Mouse (Mus musculus) embryonic facial prominence, embryonic 11.5 days (tissue): ENCODE data around the gene Ndufa12. TPM values are rescaled to one million over a fixed set of nuclear protein-coding genes. Genes with fewer than 3 reads are reported as not detected.
A peak's percentile ranks its signal among the peaks of the same experiment; 100 is the strongest.

ENCODE experiments used
- ATAC-seq: fragments of 200-750 bp; cut with Nextera tagmentation; replicated peaks from 2 replicates; pipeline ENCODE4 v1.8.0; 2017; ENCODE audit warnings: low read depth; ENCODE audit not compliant: insufficient number of reproducible peaks, low FRiP score, low TSS enrichment
- DNase-seq: peaks from one replicate; pipeline ENCODE4 v3.0.0-alpha.2; 2015; ENCODE audit warnings: low spot score
- H3K27ac ChIP-seq: fragments of 300-500 bp; sonication (generic); replicated peaks from 2 replicates; pipeline ENCODE4 v1.5.1; 2014; ENCODE audit warnings: mild to moderate bottlenecking, low read depth, low read length, control low read depth
- H3K27me3 ChIP-seq: fragments of 300-500 bp; sonication (generic); 2 replicates; pipeline ENCODE4 v1.6.1; 2014; ENCODE audit warnings: mild to moderate bottlenecking, low read length, moderate library complexity, mixed read lengths; ENCODE audit not compliant: control insufficient read depth, insufficient read depth
- H3K36me3 ChIP-seq: fragments of 300-500 bp; sonication (generic); replicated peaks from 2 replicates; pipeline ENCODE4 v1.6.1; 2014; ENCODE audit warnings: low read depth, mild to moderate bottlenecking, low read length, moderate library complexity, mixed read lengths; ENCODE audit not compliant: control insufficient read depth, insufficient read depth
- H3K4me1 ChIP-seq: fragments of 300-500 bp; sonication (generic); 2 replicates; pipeline ENCODE4 v1.6.1; 2014; ENCODE audit warnings: low read length, mixed read lengths; ENCODE audit not compliant: control insufficient read depth, insufficient read depth
- H3K4me2 ChIP-seq: fragments of 300-500 bp; sonication (generic); 2 replicates; pipeline ENCODE4 v1.6.1; 2014; ENCODE audit warnings: low read depth, mild to moderate bottlenecking, control low read depth, low read length, moderate library complexity
- H3K4me3 ChIP-seq: fragments of 300-500 bp; sonication (generic); 2 replicates; pipeline ENCODE4 v1.5.1; 2014; ENCODE audit warnings: low read depth, low read length, control low read depth
- H3K9ac ChIP-seq: fragments of 300-500 bp; sonication (generic); replicated peaks from 2 replicates; pipeline ENCODE4 v1.6.1; 2014; ENCODE audit warnings: mild to moderate bottlenecking, control low read depth, low read length
- H3K9me3 ChIP-seq: fragments of 300-500 bp; sonication (generic); replicated peaks from 2 replicates; pipeline ENCODE4 v1.6.1; 2016; ENCODE audit warnings: mild to moderate bottlenecking, low read length, inconsistent platforms, mixed read lengths; ENCODE audit not compliant: control insufficient read depth
- WGBS: fragments of 180-500 bp; shearing (Covaris S2); extraction: QIAGEN DNeasy Blood & Tissue Kit; methylation state at CpG from one replicate; pipeline ENCODE4 v1.1.7; 2014; 5-methylcytosine and 5-hydroxymethylcytosine counted together
- polyA plus RNA-seq: library from polyadenylated mRNA; unstranded; fragments of >200 nt; fragmentation: Nextera tagmentation; extraction: Ambion mirVana; gene quantifications from 2 replicates; pipeline ENCODE4 v1.2.1, GENCODE M21; 2014

Gene Ndufa12
- polyA plus RNA-seq, 1 experiment from 2014 or later = 485 TPM

- no peak for ATAC-seq
These were observed 42.8 kb downstream of the Ndufa12 start for GRCm38 (mm10) chr10:94241346-94241745.

DNA sequence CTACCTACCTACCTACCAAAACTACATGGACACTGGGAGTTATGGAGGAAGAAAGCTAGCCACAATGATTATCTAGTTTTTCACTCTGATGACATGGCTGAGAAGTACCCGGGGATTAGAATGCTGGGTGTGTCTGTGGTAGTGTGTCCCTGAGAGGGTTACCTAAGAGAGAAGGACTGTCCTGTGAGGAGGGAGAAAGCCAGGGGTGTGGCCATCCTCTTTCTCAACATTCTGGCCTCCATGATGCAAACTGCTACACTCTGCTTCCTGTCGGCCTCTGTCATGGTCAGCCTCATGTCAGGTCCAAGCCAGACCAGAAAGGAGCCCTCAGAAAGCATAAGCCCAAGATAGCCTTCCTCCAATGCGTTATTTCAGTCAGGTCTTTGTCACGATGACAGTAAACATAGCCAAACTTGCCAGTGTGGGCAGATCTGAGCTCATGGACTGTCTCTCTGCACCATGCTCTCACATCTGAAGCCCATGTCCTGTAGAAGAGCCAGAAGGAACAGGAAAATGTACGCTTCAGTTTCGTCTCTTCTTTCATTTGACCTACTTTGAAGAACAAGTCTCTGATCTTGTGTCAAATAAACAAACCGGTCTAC, 49.3 kb downstream of the Ndufa12 start:
- H3K4me3 ChIP-seq = no peak overlapping the region
- DNase-seq = no peak
- 86% methylated on average over 7 of the region's 7 CpGs for WGBS

More at GRCm38 (mm10) chr10:94241346-94241745, 42.8 kb downstream of the Ndufa12 start:
- Histone ChIP-seq H3K27me3 (no peaks in the 10 kb centered on the region), H3K4me3 (no peak overlapping the region), H3K36me3 (no peaks in the 10 kb centered on the region), H3K4me2 (no peak overlapping the region), H3K9me3 (no peaks in the 10 kb centered on the region), H3K9ac (no peak overlapping the region), H3K4me1 (no peaks in the 10 kb centered on the region), H3K27ac (no peak overlapping the region)
- DNase-seq = no peak
- 59% methylated on average over 2 of the region's 2 CpGs for WGBS

GRCm38 (mm10) chr10:94249575-94250456, 51.3 kb downstream of the Ndufa12 start:
- Histone ChIP-seq H3K36me3 (no peaks in the 10 kb centered on the region), H3K4me2 (no peak overlapping the region), H3K9ac (no peak overlapping the region), H3K9me3 (no peaks in the 10 kb centered on the region), H3K27ac (no peak overlapping the region), H3K27me3 (no peaks in the 10 kb centered on the region), H3K4me1 (no peaks in the 10 kb centered on the region), H3K4me3 (no peak overlapping the region)
- ATAC-seq (peak; percentile 74), DNase-seq (peak; percentile 81)
- 47% methylated on average over 22 of the region's 22 CpGs for WGBS

More for the DNA sequence above, 49.3 kb downstream of the Ndufa12 start:
- no peak overlapping the region for H3K4me2 ChIP-seq
- H3K36me3 ChIP-seq = no peaks in the 10 kb centered on the region
- no peaks in the 10 kb centered on the region for H3K9me3 ChIP-seq
- no peak overlapping the region for H3K27ac ChIP-seq
- H3K9ac ChIP-seq = no peak overlapping the region
- no peaks in the 10 kb centered on the region for H3K27me3 ChIP-seq
- ATAC-seq = no peak
- no peaks in the 10 kb centered on the region for H3K4me1 ChIP-seq

DNA sequence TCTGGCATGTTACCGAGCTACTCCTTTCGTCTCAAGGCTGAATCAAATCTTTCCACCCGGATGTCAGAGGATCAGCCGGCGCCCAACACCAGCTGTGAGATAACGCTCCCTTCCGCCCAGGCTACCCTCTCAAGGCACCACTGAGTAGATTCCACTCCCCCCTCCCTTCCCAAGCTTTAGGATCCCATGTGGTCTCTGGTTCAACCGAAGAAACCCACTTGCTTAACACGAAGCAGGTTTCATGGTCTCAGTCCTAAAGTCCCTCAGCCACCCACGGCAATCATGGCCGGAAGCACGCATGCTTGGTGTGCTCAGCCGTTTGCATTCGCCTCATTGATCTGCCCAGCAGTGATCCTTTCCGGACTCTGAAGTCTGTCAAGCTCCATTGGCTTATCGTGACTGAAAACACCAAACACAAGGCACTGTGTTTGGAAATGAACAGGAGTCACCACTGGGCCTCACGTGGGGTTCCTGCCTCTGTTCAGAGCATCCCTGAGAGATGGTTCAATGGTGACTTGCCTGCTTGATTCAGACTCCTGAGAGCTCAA, 54.8 kb downstream of the Ndufa12 start:
- WGBS = 81% methylated on average over 17 of the region's 17 CpGs
- Histone ChIP-seq H3K4me3 (no peak overlapping the region), H3K27ac (no peak overlapping the region), H3K9me3 (no peaks in the 10 kb centered on the region), H3K9ac (no peak overlapping the region), H3K4me1 (no peaks in the 10 kb centered on the region), H3K36me3 (no peaks in the 10 kb centered on the region), H3K27me3 (no peaks in the 10 kb centered on the region), H3K4me2 (no peak overlapping the region)
- ATAC-seq (no peak), DNase-seq (no peak)

GRCm38 (mm10) chr10:94254766-94255165, 56.2 kb downstream of the Ndufa12 start:
- H3K27me3 ChIP-seq = no peaks in the 10 kb centered on the region
- ATAC-seq (no peak), DNase-seq (no peak)
- H3K36me3 ChIP-seq = no peaks in the 10 kb centered on the region
- no peak overlapping the region for H3K27ac ChIP-seq
- no peak overlapping the region for H3K4me3 ChIP-seq
- no peaks in the 10 kb centered on the region for H3K9me3 ChIP-seq
- no peak overlapping the region for H3K9ac ChIP-seq
- no peak overlapping the region for H3K4me2 ChIP-seq
- no peaks in the 10 kb centered on the region for H3K4me1 ChIP-seq
- 72% methylated on average over 3 of the region's 3 CpGs for WGBS

GRCm38 (mm10) chr10:94255744-94256143, 57.2 kb downstream of the Ndufa12 start:
- H3K36me3 ChIP-seq = no peaks in the 10 kb centered on the region
- H3K9ac ChIP-seq = no peak overlapping the region
- H3K27ac ChIP-seq = no peak overlapping the region
- 46% methylated on average over 6 of the region's 6 CpGs for WGBS
- ATAC-seq (no peak), DNase-seq (no peak)
- no peaks in the 10 kb centered on the region for H3K9me3 ChIP-seq
- H3K4me3 ChIP-seq = no peak overlapping the region
- H3K27me3 ChIP-seq = no peaks in the 10 kb centered on the region
- no peak overlapping the region for H3K4me2 ChIP-seq
- no peaks in the 10 kb centered on the region for H3K4me1 ChIP-seq

- Histone ChIP-seq H3K4me3 (no peak overlapping the region), H3K9me3 (no peaks in the 10 kb centered on the region), H3K4me2 (no peak overlapping the region), H3K4me1 (no peaks in the 10 kb centered on the region), H3K9ac (no peak overlapping the region), H3K27me3 (no peaks in the 10 kb centered on the region), H3K27ac (no peak overlapping the region), H3K36me3 (no peaks in the 10 kb centered on the region)
- ATAC-seq = no peak
- no peak for DNase-seq
- WGBS = 89% methylated on average over 4 of the region's 4 CpGs
These were observed 58.0 kb downstream of the Ndufa12 start for GRCm38 (mm10) chr10:94256518-94256917.

DNA sequence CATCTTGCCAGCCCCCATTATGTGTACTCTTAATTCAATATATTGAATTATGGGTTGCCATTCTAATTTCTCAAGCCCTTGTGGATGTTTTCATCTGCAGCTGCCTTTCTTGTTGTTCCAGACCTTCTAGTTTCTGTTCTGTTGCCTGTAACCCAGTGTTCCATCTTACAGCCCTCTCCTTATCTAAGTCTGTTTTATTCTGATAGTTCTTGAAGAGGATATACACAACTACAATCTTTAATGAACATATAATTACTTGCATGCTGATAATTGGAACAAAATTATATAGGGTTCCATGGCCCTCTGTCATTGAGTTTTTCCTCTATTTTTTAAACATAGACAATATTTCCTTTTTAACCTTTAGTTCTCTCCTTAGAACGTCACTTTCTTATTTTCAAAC, 62.0 kb downstream of the Ndufa12 start:
- Histone ChIP-seq H3K9me3 (no peaks in the 10 kb centered on the region), H3K27me3 (no peaks in the 10 kb centered on the region), H3K4me3 (no peak overlapping the region), H3K4me2 (no peak overlapping the region), H3K9ac (no peak overlapping the region), H3K27ac (no peak overlapping the region), H3K36me3 (no peaks in the 10 kb centered on the region), H3K4me1 (no peaks in the 10 kb centered on the region)
- ATAC-seq (no peak), DNase-seq (no peak)
- 74% methylated on average over 1 of the region's 1 CpGs for WGBS
